8 mouse cellular contexts compared by ENCODE assay signal in the genomic region with DNA sequence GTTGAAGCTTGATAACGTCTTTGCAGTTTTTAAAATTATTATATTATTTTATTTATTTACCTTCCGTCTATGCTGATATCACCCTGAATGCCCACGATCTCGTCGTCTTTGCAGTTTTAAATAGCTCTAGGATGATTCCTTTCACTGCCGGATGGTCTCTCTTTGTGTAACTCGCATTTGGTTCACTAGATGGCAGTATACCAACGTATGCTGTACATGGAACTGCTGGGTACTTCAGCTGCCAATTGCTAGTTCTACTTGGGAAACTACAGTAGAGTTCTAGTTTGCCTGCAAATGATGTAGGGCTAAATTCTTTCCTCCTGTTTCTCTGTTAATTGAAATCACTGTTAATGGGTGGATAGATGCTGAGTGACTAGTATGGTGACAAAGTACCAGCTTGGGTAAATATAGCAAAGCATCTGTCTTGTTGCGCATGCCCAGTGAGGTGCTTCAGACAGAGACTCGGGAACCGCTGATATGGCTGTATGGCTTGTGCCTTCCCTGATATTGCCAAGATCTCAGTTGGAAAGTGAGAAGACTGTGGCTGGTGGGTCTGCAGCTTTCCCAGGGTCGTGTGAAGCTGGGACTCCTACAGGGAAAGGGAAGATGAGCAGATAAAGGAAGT. TPM values are rescaled to one million over a fixed set of nuclear protein-coding genes. Genes with fewer than 3 reads are reported as not detected.
A peak's percentile ranks its signal among the peaks of the same experiment; 100 is the strongest.
DNase-seq lines count a peak whose midpoint lies in the region; TF ChIP-seq lines count a peak whose summit lies in the region.
"Had no signal": no experiment of that assay in that cellular context is flagged by ENCODE, and none has a peak within 500 bp of the region (broad histone marks: within the 10 kb centered on the region; RNA-seq: fewer than 3 reads in every experiment).

No protein-coding gene starts in this region.

- H3K36me3 ChIP-seq in CH12.LX (replicated peaks in 1 of 2; ENCODE audit: control insufficient read depth in 1 of 2, insufficient read depth in 1 of 2, low read length in 1 of 2): peaks cover 5 to 17% of the 10 kb centered on the region in 2 experiments

- no peak overlapping the region for H3K4me3 ChIP-seq in CH12.LX (replicated peaks in 1 of 3; ENCODE audit: low read depth in 2 of 3, low read length in 2 of 3, poor library complexity in 1 of 3)

- H3K27me3 ChIP-seq in CH12.LX (replicated peaks): no peaks in the 10 kb centered on the region

- H3K79me2 ChIP-seq in CH12.LX (replicated peaks; ENCODE audit: control insufficient read depth, extremely low read depth, insufficient read depth, poor library complexity, severe bottlenecking): no peaks in the 10 kb centered on the region

- no peak overlapping the region for H3K27ac ChIP-seq in CH12.LX (ENCODE audit: insufficient read depth, low read depth)

- peak; percentile 89 for TF ChIP-seq RAD21 in CH12.LX (IDR thresholded peaks at IDR 0.05; ENCODE audit: low read depth, low read length)

- dilution Hi-C loops in CH12.LX (cut with MboI; ENCODE audit: extremely low pct_ligation_motif_present, extremely low pct_unique_long_range_greater_than_20kb, low sequenced_read_pairs): no loop called here

- TF ChIP-seq POLR2A in CH12.LX (IDR thresholded peaks at IDR 0.05; ENCODE audit: low read depth, low read length): no peak

- TF ChIP-seq EP300 in CH12.LX (IDR thresholded peaks at IDR 0.05; ENCODE audit: low read length): no peak

- H3K9ac ChIP-seq in CH12.LX (ENCODE audit: insufficient read depth, low read depth): no peak overlapping the region

- DNase-seq in A20 (ENCODE audit: low read depth, low spot score) (peak; percentile 73), CH12.LX (ENCODE audit: extremely low read depth) (peak; percentile 85)
- DNase-seq in cerebellum, adult 9-10 months: peak; percentile 77
- peak; percentile 86 for DNase-seq in gastrocnemius, adult 18-20 months (ENCODE audit: low spot score)
- peak; percentile 75 for DNase-seq in kidney, postnatal 10 days
- DNase-seq in lung, adult 18-20 months: peak; percentile 33 to 69
- DNase-seq in right cerebral cortex, postnatal 25 days: peak; percentile 40

- no peaks in the 10 kb centered on the region for H3K9me3 ChIP-seq in CH12.LX (replicated peaks; ENCODE audit: low read length)

- in situ Hi-C loops in CH12.LX (cut with MboI; ENCODE audit: low pct_ligation_motif_present, low pct_unique_long_range_greater_than_20kb, low sequenced_read_pairs): no loop called here

- TF ChIP-seq CTCF in CH12.LX (conservative IDR thresholded peaks at IDR 0.05 in 1 of 2, IDR thresholded peaks at IDR 0.05 in 1 of 2; ENCODE audit: low read depth in 2 of 2, low read length in 2 of 2): peak; percentile 94 to 96

- H3K4me2 ChIP-seq in CH12.LX (ENCODE audit: insufficient read depth, low read depth, poor library complexity, severe bottlenecking): no peak overlapping the region

- H3K4me1 ChIP-seq in CH12.LX (ENCODE audit: control insufficient read depth in 1 of 2, insufficient read depth in 2 of 2): peaks cover 0 to 6% of the 10 kb centered on the region in 2 experiments; a peak in 1 of 4 replicates

TF ChIP-seq in CH12.LX, 34 proteins besides CTCF, POLR2A, EP300 and RAD21:
- TF ChIP-seq JUND (conservative IDR thresholded peaks at IDR 0.05; ENCODE audit: low read depth, low read length): no peak
- no peak for TF ChIP-seq ELF1 (IDR thresholded peaks at IDR 0.05; ENCODE audit: low read depth, low read length)
- no peak for TF ChIP-seq CHD1 (IDR thresholded peaks at IDR 0.05; ENCODE audit: low read depth, low read length)
- peak; percentile 82 for TF ChIP-seq SMC3 (IDR thresholded peaks at IDR 0.05; ENCODE audit: low read depth, low read length)
- no peak for TF ChIP-seq ZKSCAN1 (IDR thresholded peaks at IDR 0.05; ENCODE audit: borderline replicate concordance, low read depth, low read length)
- TF ChIP-seq JUN (IDR thresholded peaks at IDR 0.05; ENCODE audit: insufficient read depth, low read depth, low read length): no peak

RNA-seq across cellular contexts. Expression of a gene that starts 22.6 kb away (rescaled TPM):
- 57.7 and 62.2 TPM in 2 replicates for total RNA-seq in CH12.LX (2012; rRNA removed)
- total RNA-seq in CH12.LX (2014; rRNA removed): 68.7 and 71.2 TPM in 2 replicates
- polyA plus RNA-seq in CH12.LX (2012; ENCODE audit: insufficient read length, low read depth): 39.6 and 40.9 TPM in 2 replicates
- 1 to 10 TPM; 4.8 to 5.4 TPM for total RNA-seq in gastrocnemius, adult 18-20 months (2021)

RNA-seq across cellular contexts. Expression of a gene that starts 49.2 kb away (rescaled TPM):
- total RNA-seq in CH12.LX (2012; rRNA removed): not detected in 2 replicates
- total RNA-seq in CH12.LX (2014; rRNA removed): not detected in 2 replicates
- polyA plus RNA-seq in CH12.LX (2012; ENCODE audit: insufficient read length, low read depth): not detected in 2 replicates
- total RNA-seq in gastrocnemius, adult 18-20 months (2021): not detected
- total RNA-seq: left cerebral cortex, adult 8-10 months had no signal

RNA-seq across cellular contexts. Expression of a gene that starts 54.9 kb away (rescaled TPM):
- 0.50 and 0.59 TPM in 2 replicates for total RNA-seq in CH12.LX (2012; rRNA removed)
- total RNA-seq in CH12.LX (2014; rRNA removed): 0.78 and 0.88 TPM in 2 replicates
- polyA plus RNA-seq in CH12.LX (2012; ENCODE audit: insufficient read length, low read depth): 0.87 and 1.4 TPM in 2 replicates
- under 1 TPM; 0.07 to 0.19 TPM for total RNA-seq in gastrocnemius, adult 18-20 months (2021)

Comparison
In these comparisons a context has a peak if more than half of its experiments do, and no peak if none do; other contexts are left out.
1. RNA of a gene that starts 22.6 kb away (total RNA-seq): 57.7 to 71.2 TPM in CH12.LX; 4.8 to 5.4 TPM in gastrocnemius, adult 18-20 months; every median in the first group is over 4 times any median in the second.
2. Peak in every context shown above with its lines, with median percentiles within 50 percentile points of each other: DNase-seq.